Mouse (Mus musculus): ENCODE data around the gene Tnfsf14. TPM values are rescaled to one million over a fixed set of nuclear protein-coding genes. Genes with fewer than 3 reads are reported as not detected.

Gene Tnfsf14
- polyA plus RNA-seq, 1 experiment from 2014 or later, result 0.53 TPM

DNA sequence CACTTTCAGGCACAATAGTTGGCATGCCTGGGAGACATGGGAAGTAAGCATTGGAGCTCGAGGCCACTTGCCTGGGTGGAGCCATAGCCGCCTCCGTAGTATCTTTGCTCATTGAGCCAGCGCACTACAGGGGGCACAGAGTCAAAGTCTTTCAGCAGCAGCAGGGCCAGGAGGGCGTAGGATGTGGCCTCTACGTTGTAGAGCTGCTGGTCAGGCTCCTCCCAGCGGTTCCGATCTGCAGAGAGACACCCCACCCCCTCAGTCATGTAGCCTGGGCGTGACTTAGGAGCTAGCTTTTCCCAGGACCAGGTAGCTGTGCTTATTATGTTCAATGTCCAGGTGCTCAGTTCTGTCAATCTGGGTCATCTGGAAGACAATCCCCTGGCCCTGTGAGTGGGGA, 17.5 kb upstream of the Tnfsf14 start:
- Histone ChIP-seq H3K9ac (ENCODE audit: low read length) (no peak overlapping the region), H3K4me3 (replicated peaks; ENCODE audit: low read length) (no peak overlapping the region), H3K27me3 (ENCODE audit: control insufficient read depth, insufficient read depth, low read length) (no peaks in the 10 kb centered on the region), H3K27ac (ENCODE audit: low read length) (no peak overlapping the region), H3K36me3 (ENCODE audit: control insufficient read depth, insufficient read depth, low read length) (no peaks in the 10 kb centered on the region), H3K4me2 (ENCODE audit: low read depth, low read length) (no peak overlapping the region), H3K4me1 (ENCODE audit: control insufficient read depth, insufficient read depth, low read length) (no peaks in the 10 kb centered on the region), H3K9me3 (replicated peaks; ENCODE audit: control insufficient read depth, low read length) (no peaks in the 10 kb centered on the region)
- 59% methylated on average over 9 of the region's 9 CpGs for WGBS
- no peak for ATAC-seq (ENCODE audit: insufficient read depth, low FRiP score)

DNA sequence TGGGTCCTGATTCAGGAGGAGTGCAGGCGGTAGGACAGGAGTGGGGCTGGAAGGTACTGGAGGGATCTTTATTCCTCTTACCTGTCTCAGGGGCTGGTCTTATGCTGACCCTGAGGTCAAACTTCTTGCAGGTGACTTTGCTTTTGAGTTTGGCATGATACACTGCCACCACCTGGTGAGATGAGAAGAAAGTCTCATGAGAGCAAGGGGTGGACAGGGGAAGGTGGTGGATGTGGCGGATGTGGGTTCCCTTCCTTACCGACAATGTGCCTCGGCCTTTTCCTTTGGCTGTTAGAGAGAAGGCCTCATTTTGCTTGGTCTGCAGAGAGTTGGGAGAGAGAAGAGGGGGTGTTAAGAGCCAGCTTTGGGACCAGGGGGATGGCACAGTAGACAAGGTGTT, 15.4 kb upstream of the Tnfsf14 start:
- Histone ChIP-seq H3K4me2 (ENCODE audit: low read depth, low read length) (no peak overlapping the region), H3K36me3 (ENCODE audit: control insufficient read depth, insufficient read depth, low read length) (no peaks in the 10 kb centered on the region), H3K9me3 (replicated peaks; ENCODE audit: control insufficient read depth, low read length) (no peaks in the 10 kb centered on the region), H3K4me1 (ENCODE audit: control insufficient read depth, insufficient read depth, low read length) (no peaks in the 10 kb centered on the region), H3K27ac (ENCODE audit: low read length) (no peak overlapping the region), H3K9ac (ENCODE audit: low read length) (no peak overlapping the region), H3K27me3 (ENCODE audit: control insufficient read depth, insufficient read depth, low read length) (no peaks in the 10 kb centered on the region), H3K4me3 (replicated peaks; ENCODE audit: low read length) (no peak overlapping the region)
- no peak for ATAC-seq (ENCODE audit: insufficient read depth, low FRiP score)
- WGBS, result 60% methylated on average over 4 of the region's 4 CpGs

DNA sequence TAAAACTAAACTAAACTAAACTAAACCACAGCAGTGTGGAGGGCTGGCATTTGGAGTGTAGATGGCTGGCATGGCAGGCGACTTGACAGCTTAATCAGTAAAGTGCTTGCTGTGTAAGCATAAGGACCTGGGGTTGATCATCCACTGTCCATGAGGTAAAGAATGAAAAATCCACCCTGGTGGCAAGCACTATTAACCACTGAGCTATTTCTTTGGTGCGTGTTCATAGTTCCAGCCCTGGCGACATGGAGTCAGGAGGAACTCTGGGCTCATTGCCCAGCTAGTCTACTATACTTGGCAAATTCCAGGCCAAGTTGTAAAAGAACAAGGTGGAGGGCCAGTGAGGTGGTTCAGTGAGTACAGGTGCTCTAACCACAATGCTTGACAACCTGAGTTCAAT, 14.0 kb upstream of the Tnfsf14 start:
- WGBS, result 76% methylated on average over 3 of the region's 3 CpGs
- H3K4me3 ChIP-seq (replicated peaks; ENCODE audit: low read length), result no peak overlapping the region
- H3K9ac ChIP-seq (ENCODE audit: low read length), result no peak overlapping the region
- H3K27me3 ChIP-seq (ENCODE audit: control insufficient read depth, insufficient read depth, low read length), result no peaks in the 10 kb centered on the region
- H3K9me3 ChIP-seq (replicated peaks; ENCODE audit: control insufficient read depth, low read length), result no peaks in the 10 kb centered on the region
- H3K27ac ChIP-seq (ENCODE audit: low read length), result no peak overlapping the region
- H3K4me1 ChIP-seq (ENCODE audit: control insufficient read depth, insufficient read depth, low read length), result no peaks in the 10 kb centered on the region
- no peaks in the 10 kb centered on the region for H3K36me3 ChIP-seq (ENCODE audit: control insufficient read depth, insufficient read depth, low read length)
- no peak overlapping the region for H3K4me2 ChIP-seq (ENCODE audit: low read depth, low read length)
- no peak for ATAC-seq (ENCODE audit: insufficient read depth, low FRiP score)

DNA sequence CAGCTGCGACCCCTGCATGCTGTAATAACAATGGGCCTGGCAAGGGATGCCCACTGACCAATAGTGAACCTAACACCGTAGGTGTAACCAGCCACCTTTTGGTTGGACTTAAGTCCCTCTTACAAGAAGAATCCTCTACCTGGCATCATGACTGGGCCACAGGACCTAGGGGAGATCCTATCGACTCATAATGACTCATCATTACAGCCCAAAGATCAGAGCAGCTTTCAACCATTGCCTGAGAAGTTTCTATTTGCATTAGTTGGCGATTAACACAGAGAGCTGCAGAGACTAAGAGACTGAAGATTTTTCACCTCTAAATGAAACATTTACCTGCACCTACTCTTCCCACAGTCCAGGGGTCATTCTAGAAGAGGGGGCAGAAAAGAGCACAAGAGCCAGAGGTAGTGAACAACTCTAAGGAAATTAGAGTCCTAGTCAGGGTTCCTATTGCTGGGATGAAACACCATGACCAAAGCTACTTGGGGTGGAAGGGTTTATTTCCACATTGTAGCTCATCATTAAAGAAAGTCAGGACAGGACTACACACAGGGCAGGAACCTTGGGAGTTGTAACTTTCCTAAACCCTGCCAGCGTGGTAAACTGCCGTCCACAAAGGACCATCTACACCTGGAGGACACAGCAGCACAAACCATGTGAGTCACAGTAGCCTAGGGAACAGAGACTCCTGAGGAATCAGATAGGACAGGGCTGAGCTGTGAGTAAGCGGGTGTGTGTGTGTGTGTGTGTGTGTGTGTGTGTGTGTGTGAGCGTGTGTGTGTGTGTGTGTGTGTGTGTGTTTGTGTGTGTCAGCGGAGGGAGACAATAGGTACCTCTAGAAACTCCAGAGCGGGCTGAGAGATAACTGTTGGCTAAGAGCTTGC, 8.1 kb upstream of the Tnfsf14 start:
- ATAC-seq (ENCODE audit: insufficient read depth, low FRiP score), result peak; percentile 69; the same call in 1 of the 2 replicates
- Histone ChIP-seq H3K4me3 (replicated peaks; ENCODE audit: low read length) (no peak overlapping the region), H3K4me1 (ENCODE audit: control insufficient read depth, insufficient read depth, low read length) (no peaks in the 10 kb centered on the region), H3K27me3 (ENCODE audit: control insufficient read depth, insufficient read depth, low read length) (no peaks in the 10 kb centered on the region), H3K9me3 (replicated peaks; ENCODE audit: control insufficient read depth, low read length) (no peaks in the 10 kb centered on the region), H3K36me3 (ENCODE audit: control insufficient read depth, insufficient read depth, low read length) (no peaks in the 10 kb centered on the region), H3K4me2 (ENCODE audit: low read depth, low read length) (no peak overlapping the region), H3K27ac (ENCODE audit: low read length) (no peak overlapping the region), H3K9ac (ENCODE audit: low read length) (no peak overlapping the region)
- 59% methylated on average over 10 of the region's 10 CpGs for WGBS

DNA sequence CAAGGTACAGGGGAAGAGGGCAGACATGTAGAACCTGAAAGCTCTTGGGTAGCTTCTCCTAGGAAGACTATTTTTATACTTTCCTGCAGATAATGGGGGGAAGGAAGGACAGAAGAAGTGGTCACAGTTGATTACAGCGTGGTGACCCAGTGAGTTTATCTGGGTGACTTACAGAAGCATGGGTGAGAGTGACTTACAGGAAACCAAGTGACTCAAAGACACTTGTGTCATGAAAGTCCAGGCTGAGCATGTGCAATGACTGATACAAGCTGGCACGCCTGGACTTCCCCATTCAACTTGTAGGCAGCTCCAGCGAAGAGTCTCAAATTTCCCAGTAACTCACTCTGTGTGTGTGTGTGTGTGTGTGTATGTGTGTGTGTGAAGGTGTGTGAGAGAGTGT, 4.3 kb upstream of the Tnfsf14 start:
- Histone ChIP-seq H3K4me1 (ENCODE audit: control insufficient read depth, insufficient read depth, low read length) (no peaks in the 10 kb centered on the region), H3K27me3 (ENCODE audit: control insufficient read depth, insufficient read depth, low read length) (no peaks in the 10 kb centered on the region), H3K9me3 (replicated peaks; ENCODE audit: control insufficient read depth, low read length) (no peaks in the 10 kb centered on the region), H3K9ac (ENCODE audit: low read length) (no peak overlapping the region), H3K4me3 (replicated peaks; ENCODE audit: low read length) (no peak overlapping the region), H3K27ac (ENCODE audit: low read length) (no peak overlapping the region), H3K4me2 (ENCODE audit: low read depth, low read length) (no peak overlapping the region), H3K36me3 (ENCODE audit: control insufficient read depth, insufficient read depth, low read length) (no peaks in the 10 kb centered on the region)
- WGBS, result 71% methylated on average over 3 of the region's 3 CpGs
- ATAC-seq (ENCODE audit: insufficient read depth, low FRiP score), result no peak

DNA sequence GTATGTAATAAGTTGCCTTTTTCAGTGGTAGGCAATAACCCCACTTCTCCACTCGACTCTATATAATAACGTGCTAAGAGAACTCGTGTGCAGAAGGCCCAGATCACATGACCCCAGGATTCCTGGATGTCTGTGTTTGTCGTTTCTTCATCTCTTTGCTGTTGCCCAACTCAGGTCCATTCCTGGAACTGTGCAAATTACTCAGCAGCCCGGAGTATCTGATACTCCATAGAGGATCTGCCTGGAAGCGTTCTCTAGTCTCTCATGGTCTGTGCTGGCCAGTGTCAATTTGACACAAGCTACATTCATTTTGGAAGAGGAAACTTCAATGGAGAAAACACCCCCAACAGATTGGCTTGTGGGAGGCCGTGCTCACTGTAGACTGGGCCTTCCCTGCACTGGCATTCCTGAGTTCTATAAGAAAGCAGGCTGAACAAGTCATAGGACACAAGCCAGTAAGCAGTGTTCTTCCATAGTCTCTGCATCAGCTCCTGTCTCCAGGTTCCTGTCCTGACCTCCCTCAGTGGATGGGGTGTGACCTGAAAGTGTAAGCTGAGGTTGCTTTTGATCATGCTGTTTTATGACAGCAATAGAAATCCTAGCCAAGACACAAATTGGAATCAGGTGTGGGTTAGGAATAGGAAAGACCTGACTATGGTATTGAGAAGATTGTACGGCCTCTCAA, 1.5 kb upstream of the Tnfsf14 start:
- no peaks in the 10 kb centered on the region for H3K36me3 ChIP-seq (ENCODE audit: control insufficient read depth, insufficient read depth, low read length)
- H3K4me3 ChIP-seq (replicated peaks; ENCODE audit: low read length), result no peak overlapping the region
- no peak overlapping the region for H3K4me2 ChIP-seq (ENCODE audit: low read depth, low read length)
- 75% methylated on average over 8 of the region's 8 CpGs for WGBS
- H3K9me3 ChIP-seq (replicated peaks; ENCODE audit: control insufficient read depth, low read length), result no peaks in the 10 kb centered on the region
- no peaks in the 10 kb centered on the region for H3K4me1 ChIP-seq (ENCODE audit: control insufficient read depth, insufficient read depth, low read length)
- no peaks in the 10 kb centered on the region for H3K27me3 ChIP-seq (ENCODE audit: control insufficient read depth, insufficient read depth, low read length)
- no peak overlapping the region for H3K27ac ChIP-seq (ENCODE audit: low read length)
- no peak for ATAC-seq (ENCODE audit: insufficient read depth, low FRiP score)
- H3K9ac ChIP-seq (ENCODE audit: low read length), result no peak overlapping the region

DNA sequence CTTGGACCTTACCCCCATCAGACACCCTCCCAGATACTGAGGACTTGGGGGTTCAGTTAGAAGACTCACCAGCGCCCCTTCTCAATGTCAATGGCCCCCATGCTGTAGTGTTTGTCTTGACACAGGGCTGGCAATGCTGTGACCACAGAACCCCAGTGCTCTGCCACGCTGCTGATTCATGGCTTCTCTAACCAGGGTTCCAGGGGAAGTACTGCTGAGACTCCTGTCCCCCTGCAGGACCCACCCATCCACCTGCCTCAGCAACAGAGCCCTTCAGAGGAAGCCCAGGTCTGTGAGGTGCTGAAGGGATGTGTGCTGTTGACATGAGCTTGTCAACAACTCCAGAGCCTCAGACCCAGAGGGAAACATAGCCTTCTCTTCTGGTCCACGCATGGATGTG, 794 bp upstream of the Tnfsf14 start:
- no peaks in the 10 kb centered on the region for H3K36me3 ChIP-seq (ENCODE audit: control insufficient read depth, insufficient read depth, low read length)
- no peak overlapping the region for H3K9ac ChIP-seq (ENCODE audit: low read length)
- ATAC-seq (ENCODE audit: insufficient read depth, low FRiP score), result peak; percentile 25; the same call in 1 of the 2 replicates
- WGBS, result 74% methylated on average over 3 of the region's 3 CpGs
- H3K27ac ChIP-seq (ENCODE audit: low read length), result no peak overlapping the region
- no peaks in the 10 kb centered on the region for H3K4me1 ChIP-seq (ENCODE audit: control insufficient read depth, insufficient read depth, low read length)
- no peaks in the 10 kb centered on the region for H3K9me3 ChIP-seq (replicated peaks; ENCODE audit: control insufficient read depth, low read length)
- no peak overlapping the region for H3K4me3 ChIP-seq (replicated peaks; ENCODE audit: low read length)
- no peaks in the 10 kb centered on the region for H3K27me3 ChIP-seq (ENCODE audit: control insufficient read depth, insufficient read depth, low read length)
- no peak overlapping the region for H3K4me2 ChIP-seq (ENCODE audit: low read depth, low read length)

DNA sequence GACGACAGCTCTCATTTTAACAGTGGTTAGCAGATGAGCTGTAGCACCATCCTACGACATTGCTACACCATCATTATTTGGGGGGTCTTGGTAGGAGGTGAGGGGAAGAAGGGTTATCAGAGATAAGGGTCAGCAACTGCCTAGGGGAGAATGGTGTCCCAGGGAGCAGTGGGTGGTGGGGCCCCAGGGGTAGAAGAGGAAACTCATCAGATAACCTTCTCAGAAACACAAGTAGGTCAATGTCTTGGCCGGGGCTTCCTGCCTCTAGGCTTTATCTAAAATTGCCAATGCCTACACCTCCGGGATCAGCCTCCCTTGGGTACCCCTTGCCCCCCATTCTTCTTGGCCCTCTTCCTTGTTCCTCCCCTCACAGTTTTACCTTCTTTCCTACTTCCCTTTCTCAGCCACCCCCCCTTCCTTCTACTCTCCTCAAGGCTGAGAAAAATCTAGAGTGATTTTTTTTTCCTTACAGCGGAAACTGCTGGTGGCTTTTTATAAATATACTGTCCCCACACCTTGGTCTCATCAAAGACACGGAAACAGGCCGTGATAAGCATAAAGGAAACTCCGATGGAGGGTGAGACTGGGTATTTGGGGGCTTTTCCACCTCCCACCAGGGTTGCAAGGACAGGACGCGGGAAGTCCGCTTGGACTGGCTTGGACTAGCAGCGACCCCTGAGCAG, 5.3 kb downstream of the Tnfsf14 start:
- Histone ChIP-seq H3K4me1 (ENCODE audit: control insufficient read depth, insufficient read depth, low read length) (no peaks in the 10 kb centered on the region), H3K4me2 (ENCODE audit: low read depth, low read length) (no peak overlapping the region), H3K27ac (ENCODE audit: low read length) (no peak overlapping the region), H3K9me3 (replicated peaks; ENCODE audit: control insufficient read depth, low read length) (no peaks in the 10 kb centered on the region), H3K27me3 (ENCODE audit: control insufficient read depth, insufficient read depth, low read length) (no peaks in the 10 kb centered on the region), H3K4me3 (replicated peaks; ENCODE audit: low read length) (no peak overlapping the region), H3K9ac (ENCODE audit: low read length) (no peak overlapping the region), H3K36me3 (ENCODE audit: control insufficient read depth, insufficient read depth, low read length) (no peaks in the 10 kb centered on the region)
- WGBS, result 74% methylated on average over 12 of the region's 12 CpGs
- ATAC-seq (ENCODE audit: insufficient read depth, low FRiP score), result no peak

DNA sequence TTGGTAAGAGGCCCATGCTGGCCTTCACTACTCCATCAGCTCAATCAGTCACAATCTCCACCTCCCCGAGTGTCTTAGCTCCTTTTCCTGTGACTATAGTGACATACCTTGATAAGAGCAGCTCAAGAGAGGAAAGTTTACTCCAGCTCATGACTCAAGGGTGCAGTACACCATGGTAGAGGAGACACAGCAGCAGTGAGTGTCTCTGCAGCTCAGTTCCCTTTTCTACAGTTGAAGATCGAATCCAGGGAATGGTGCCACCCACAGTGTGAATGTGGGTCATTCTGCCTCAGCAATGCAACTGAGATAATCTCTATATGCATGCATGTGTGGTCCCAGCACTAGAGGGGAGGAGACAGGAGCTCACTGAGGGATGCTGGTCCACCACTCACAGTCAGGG, 8.3 kb downstream of the Tnfsf14 start:
- Histone ChIP-seq H3K9me3 (replicated peaks; ENCODE audit: control insufficient read depth, low read length) (no peaks in the 10 kb centered on the region), H3K36me3 (ENCODE audit: control insufficient read depth, insufficient read depth, low read length) (no peaks in the 10 kb centered on the region), H3K27me3 (ENCODE audit: control insufficient read depth, insufficient read depth, low read length) (no peaks in the 10 kb centered on the region), H3K9ac (ENCODE audit: low read length) (no peak overlapping the region), H3K4me1 (ENCODE audit: control insufficient read depth, insufficient read depth, low read length) (no peaks in the 10 kb centered on the region), H3K4me2 (ENCODE audit: low read depth, low read length) (no peak overlapping the region), H3K4me3 (replicated peaks; ENCODE audit: low read length) (no peak overlapping the region), H3K27ac (ENCODE audit: low read length) (no peak overlapping the region)
- whole genome bisulfite sequencing, result 64% methylated on average over 2 of the region's 2 CpGs
- no peak for ATAC-seq (ENCODE audit: insufficient read depth, low FRiP score)
